Mouse (Mus musculus) Patski (cell line): Measurements from ENCODE around the gene Dclre1c. TPM values are rescaled to one million over a fixed set of nuclear protein-coding genes. Genes with fewer than 3 reads are reported as not detected.

Experiments used
- ATAC-seq: fragments of 100-300 bp; one replicate; pipeline ENCODE4 v1.8.0; 2021
- CTCF ChIA-PET: fragments of 350-600 bp; sonication (Branson Sonifier 250); formaldehyde crosslinking; loops from one replicate; lab custom pipeline; 2022; ENCODE audit warnings: inconsistent platforms; lab: Charles Lee
- POLR2A ChIA-PET: fragments of 350-600 bp; sonication (Branson Sonifier 250); formaldehyde crosslinking; loops from one replicate; lab custom pipeline; 2022; ENCODE audit warnings: antibody characterized with exemption, inconsistent platforms; lab: Charles Lee
- DNase-seq: peaks from one replicate; pipeline ENCODE4 v3.0.0-alpha.2; 2011; ENCODE audit warnings: low read depth, low spot score
- H3K27me3 ChIP-seq: fragments of 371-371 bp; one replicate; pipeline ENCODE4 v1.5.1; 2021
- CTCF ChIP-seq: fragments of 100-300 bp; IDR thresholded peaks from one replicate; pipeline ENCODE4 v1.5.1; 2021
- in situ Hi-C: fragments of 300-500 bp; cut with MboI; formaldehyde crosslinking; loops from 3 replicates; pipeline ENCODE4 v1.11.1; 2018; ENCODE audit warnings: low pct_unique_long_range_greater_than_20kb, mixed read lengths
- polyA plus RNA-seq: library from polyadenylated mRNA; unstranded; gene quantifications from one replicate; pipeline ENCODE4 v1.2.3, GENCODE M21; 2021

The Dclre1c gene
- polyA plus RNA-seq, 1 experiment from 2014 or later: 5.7 TPM

DNA sequence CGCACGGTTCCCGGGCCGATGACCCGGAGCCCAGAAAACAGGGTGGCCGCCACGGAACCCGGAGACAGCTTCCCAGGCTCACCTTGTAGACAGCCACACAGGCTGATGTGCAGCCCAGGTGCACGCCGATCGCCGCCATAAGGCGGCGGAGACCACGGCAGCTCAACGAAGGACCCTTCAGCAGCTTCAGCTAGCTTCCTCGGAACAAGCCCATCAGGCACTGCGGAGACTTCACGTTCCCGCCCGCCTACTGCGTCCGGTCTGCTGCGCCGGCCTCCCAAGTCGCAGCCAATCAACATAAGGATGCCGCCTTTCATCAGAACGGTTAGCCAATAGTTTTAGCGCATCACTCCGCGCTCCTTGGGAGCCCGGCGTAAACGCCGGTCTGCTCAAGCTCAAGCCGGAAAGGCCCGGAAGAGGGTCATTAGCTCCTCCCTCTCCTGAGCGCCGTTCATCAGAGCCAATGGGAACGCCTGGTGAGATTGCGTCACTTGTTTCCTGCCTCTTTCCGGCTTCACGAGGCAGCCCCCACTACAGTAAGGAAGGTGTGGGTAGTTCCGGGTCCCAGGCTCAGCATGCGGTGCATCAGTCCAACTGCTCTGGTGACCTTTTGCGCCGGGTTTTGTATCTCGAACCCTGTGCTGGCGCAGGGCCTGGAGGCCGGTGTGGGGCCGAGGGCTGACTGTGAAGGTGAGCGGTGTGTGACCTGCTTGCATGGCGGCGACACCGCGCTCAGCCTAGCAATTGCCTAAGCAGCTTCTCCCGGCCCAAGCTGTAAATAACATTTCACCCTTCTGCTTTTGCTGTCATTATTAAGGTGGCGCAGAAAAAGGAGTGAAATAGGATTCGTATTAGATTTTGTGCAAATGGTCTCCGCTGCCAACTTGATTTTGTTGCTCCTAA lies 88.9 kb downstream of the Dclre1c start, which contains the start of the genes Gm45902, Hspa14 and Cdnf:
Gm45902 (minus strand) TSS at position 239 of the 903 bp plus-strand sequence.
Hspa14 (minus strand) TSS at position 263 of the 903 bp plus-strand sequence.
Cdnf (plus strand) TSS at position 479 of the 903 bp plus-strand sequence.
- ATAC-seq: peak; percentile 99
- no peaks in the 10 kb centered on the region for H3K27me3 ChIP-seq
- peak; percentile 93 for DNase-seq
- in situ Hi-C loops: no loop called here
- ChIA-PET CTCF (interaction anchor here (1.0 kb wide), 1 partner anchor 12 kb away, joined by 3 read pairs; no protein-coding TSS in a partner anchor), POLR2A (no interaction called here)
- TF ChIP-seq CTCF: no peak

Other genes with a start within 250 kb of the Dclre1c start
- gene Nmt2, start 139.9 kb upstream of the Dclre1c start, polyA plus RNA-seq: 32.0 TPM
- 21.9 TPM for gene Rpp38, start 91.5 kb upstream of the Dclre1c start, polyA plus RNA-seq
- 4.9 TPM for gene Acbd7, start 88.0 kb upstream of the Dclre1c start, polyA plus RNA-seq
- 0.04 TPM for gene Olah, start 26.9 kb upstream of the Dclre1c start, polyA plus RNA-seq
- gene Meig1, start 1.5 kb upstream of the Dclre1c start, polyA plus RNA-seq: 0.15 TPM
- gene Suv39h2, start 50.9 kb downstream of the Dclre1c start, polyA plus RNA-seq: 4.9 TPM
- gene Gm45902, start 88.7 kb downstream of the Dclre1c start, polyA plus RNA-seq: 3.0 TPM
- gene Hspa14, start 88.7 kb downstream of the Dclre1c start, polyA plus RNA-seq: 61.3 TPM
- 1.7 TPM for gene Cdnf, start 88.9 kb downstream of the Dclre1c start, polyA plus RNA-seq
- gene Fam107b, start 146.4 kb downstream of the Dclre1c start, polyA plus RNA-seq: 92.8 TPM